Mouse (Mus musculus) erythroblast, embryonic 14.5 days (primary cell): ENCODE results near the gene Arhgap15. TPM values are rescaled to one million over a fixed set of nuclear protein-coding genes. Genes with fewer than 3 reads are reported as not detected.

Source experiments
- H3K27me3 ChIP-seq: 2 replicates; pipeline ENCODE4 v1.6.1; 2012; ENCODE audit warnings: inconsistent platforms; ENCODE audit not compliant: control insufficient read depth
- H3K36me3 ChIP-seq: 2 replicates; pipeline ENCODE4 v1.6.1; 2012; ENCODE audit warnings: mild to moderate bottlenecking, inconsistent platforms; ENCODE audit not compliant: control insufficient read depth
- H3K4me1 ChIP-seq: 2 replicates; pipeline ENCODE4 v1.6.1; 2012; ENCODE audit warnings: inconsistent platforms; ENCODE audit not compliant: control insufficient read depth
- H3K4me3 ChIP-seq: replicated peaks from 2 replicates; pipeline ENCODE3; 2012; ENCODE audit warnings: moderate library complexity, mild to moderate bottlenecking, inconsistent platforms
- H3K9me3 ChIP-seq: 2 replicates; pipeline ENCODE4 v1.6.1; 2012; ENCODE audit warnings: low read length, inconsistent platforms, mixed read lengths; ENCODE audit not compliant: control insufficient read depth
- GATA1 ChIP-seq: IDR thresholded peaks from 2 replicates; pipeline ENCODE4 v1.6.1; 2012; ENCODE audit warnings: low read length, inconsistent platforms, mixed read lengths
- TAL1 ChIP-seq: IDR thresholded peaks from 3 replicates; pipeline ENCODE4 v1.6.1; 2012; ENCODE audit warnings: low read length, inconsistent platforms, mixed read lengths
- polyA plus RNA-seq: library from polyadenylated mRNA; stranded (reverse); fragments of >175 nt; gene quantifications from 2 replicates; pipeline ENCODE4 v1.2.3, GENCODE M21; 2012

The Arhgap15 gene
- polyA plus RNA-seq, 1 experiment: 0.02 TPM

GRCm38 (mm10) chr2:44334517-44334916 is 585.9 kb downstream of the Arhgap15 start:
- TF ChIP-seq TAL1 (no peak), GATA1 (no peak)
- no peak overlapping the region for H3K4me3 ChIP-seq
- H3K9me3 ChIP-seq: no peaks in the 10 kb centered on the region
- no peaks in the 10 kb centered on the region for H3K4me1 ChIP-seq
- no peaks in the 10 kb centered on the region for H3K27me3 ChIP-seq
- H3K36me3 ChIP-seq: no peaks in the 10 kb centered on the region

GRCm38 (mm10) chr2:44336720-44337354 is 588.2 kb downstream of the Arhgap15 start:
- H3K9me3 ChIP-seq: no peaks in the 10 kb centered on the region
- H3K27me3 ChIP-seq: no peaks in the 10 kb centered on the region
- TF ChIP-seq GATA1: no peak
- TF ChIP-seq TAL1: no peak
- H3K4me1 ChIP-seq: no peaks in the 10 kb centered on the region
- no peak overlapping the region for H3K4me3 ChIP-seq
- H3K36me3 ChIP-seq: no peaks in the 10 kb centered on the region

- H3K4me1 ChIP-seq: no peaks in the 10 kb centered on the region
Observed at GRCm38 (mm10) chr2:44338467-44338866, 589.8 kb downstream of the Arhgap15 start.

GRCm38 (mm10) chr2:44341091-44341571 is 592.5 kb downstream of the Arhgap15 start:
- Histone ChIP-seq H3K9me3 (no peaks in the 10 kb centered on the region), H3K36me3 (no peaks in the 10 kb centered on the region), H3K27me3 (no peaks in the 10 kb centered on the region), H3K4me1 (no peaks in the 10 kb centered on the region), H3K4me3 (no peak overlapping the region)
- no peak for TF ChIP-seq TAL1
- no peak for TF ChIP-seq GATA1

More at GRCm38 (mm10) chr2:44338467-44338866, 589.8 kb downstream of the Arhgap15 start:
- Histone ChIP-seq H3K9me3 (no peaks in the 10 kb centered on the region), H3K4me3 (no peak overlapping the region), H3K27me3 (no peaks in the 10 kb centered on the region), H3K36me3 (no peaks in the 10 kb centered on the region)
- TF ChIP-seq TAL1 (no peak), GATA1 (no peak)

GRCm38 (mm10) chr2:44344861-44345260 is 596.2 kb downstream of the Arhgap15 start:
- H3K36me3 ChIP-seq: no peaks in the 10 kb centered on the region
- no peaks in the 10 kb centered on the region for H3K4me1 ChIP-seq
- no peaks in the 10 kb centered on the region for H3K27me3 ChIP-seq
- no peaks in the 10 kb centered on the region for H3K9me3 ChIP-seq
- H3K4me3 ChIP-seq: no peak overlapping the region
- TF ChIP-seq TAL1: no peak
- TF ChIP-seq GATA1: no peak

GRCm38 (mm10) chr2:44345325-44345945 is 596.8 kb downstream of the Arhgap15 start:
- no peaks in the 10 kb centered on the region for H3K4me1 ChIP-seq
- no peak for TF ChIP-seq TAL1
- TF ChIP-seq GATA1: no peak
- no peaks in the 10 kb centered on the region for H3K27me3 ChIP-seq
- H3K9me3 ChIP-seq: no peaks in the 10 kb centered on the region
- no peak overlapping the region for H3K4me3 ChIP-seq
- no peaks in the 10 kb centered on the region for H3K36me3 ChIP-seq

- H3K4me1 ChIP-seq: no peaks in the 10 kb centered on the region
- H3K36me3 ChIP-seq: no peaks in the 10 kb centered on the region
- no peaks in the 10 kb centered on the region for H3K27me3 ChIP-seq
- H3K9me3 ChIP-seq: no peaks in the 10 kb centered on the region
- H3K4me3 ChIP-seq: no peak overlapping the region
- TF ChIP-seq GATA1 (no peak), TAL1 (no peak)
Observed at GRCm38 (mm10) chr2:44346184-44346583, 597.6 kb downstream of the Arhgap15 start.

- no peak for TF ChIP-seq GATA1
- TF ChIP-seq TAL1: no peak
- Histone ChIP-seq H3K4me3 (no peak overlapping the region), H3K9me3 (no peaks in the 10 kb centered on the region), H3K4me1 (peaks cover under 1% of the 10 kb centered on the region; the same call in 1 of the 2 replicates), H3K27me3 (no peaks in the 10 kb centered on the region), H3K36me3 (no peaks in the 10 kb centered on the region)
Observed at GRCm38 (mm10) chr2:44347781-44348180, 599.2 kb downstream of the Arhgap15 start.

- H3K27me3 ChIP-seq: no peaks in the 10 kb centered on the region
- no peaks in the 10 kb centered on the region for H3K9me3 ChIP-seq
- H3K36me3 ChIP-seq: no peaks in the 10 kb centered on the region
- no peak overlapping the region for H3K4me3 ChIP-seq
- TF ChIP-seq GATA1 (no peak), TAL1 (no peak)
- peaks cover 2% of the 10 kb centered on the region for H3K4me1 ChIP-seq
Observed at GRCm38 (mm10) chr2:44349101-44349500, 600.5 kb downstream of the Arhgap15 start.

- H3K36me3 ChIP-seq: no peaks in the 10 kb centered on the region
- H3K27me3 ChIP-seq: no peaks in the 10 kb centered on the region
- H3K4me3 ChIP-seq: no peak overlapping the region
- TF ChIP-seq GATA1 (no peak), TAL1 (no peak)
- H3K4me1 ChIP-seq: peaks cover 2% of the 10 kb centered on the region
- H3K9me3 ChIP-seq: no peaks in the 10 kb centered on the region
Observed at GRCm38 (mm10) chr2:44352885-44353284, 604.3 kb downstream of the Arhgap15 start.
